Mouse (Mus musculus) v-Abl transformed pro-B cells (cell line): ENCODE measurements around the gene P4ha1.

Source experiments
- in situ Hi-C, 2 experiments: fragments of 400-800 bp; cut with MboI; formaldehyde crosslinking; loops; one replicate each; pipeline ENCODE4 v1.15.1; 2025; ENCODE audit not compliant: unreplicated experiment in 2 of 2

P4ha1 gene

DNA sequence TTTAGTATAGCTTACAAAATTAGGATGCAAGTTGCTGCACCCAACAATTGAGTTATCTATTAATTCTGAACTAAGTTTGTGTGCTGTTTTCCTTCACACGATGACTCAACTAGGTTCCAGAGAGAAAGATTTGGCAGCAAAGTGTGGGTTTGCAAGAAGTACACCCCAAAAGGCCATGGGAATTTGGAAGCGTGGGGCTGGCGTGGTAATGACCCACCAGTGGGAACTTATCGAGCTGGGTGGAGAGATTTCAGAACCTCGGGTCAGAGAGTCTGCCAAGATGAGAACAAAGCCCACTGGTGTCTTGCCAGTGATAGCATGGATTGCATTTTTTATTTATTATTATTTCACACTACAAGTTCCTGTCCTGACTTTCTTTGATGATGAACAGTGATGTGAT lies 11.2 kb upstream of the P4ha1 start:
- in situ Hi-C loops, result loop anchor here (5.0 kb wide), 2 partner anchors 45 to 555 kb away; no protein-coding TSS in a partner anchor

DNA sequence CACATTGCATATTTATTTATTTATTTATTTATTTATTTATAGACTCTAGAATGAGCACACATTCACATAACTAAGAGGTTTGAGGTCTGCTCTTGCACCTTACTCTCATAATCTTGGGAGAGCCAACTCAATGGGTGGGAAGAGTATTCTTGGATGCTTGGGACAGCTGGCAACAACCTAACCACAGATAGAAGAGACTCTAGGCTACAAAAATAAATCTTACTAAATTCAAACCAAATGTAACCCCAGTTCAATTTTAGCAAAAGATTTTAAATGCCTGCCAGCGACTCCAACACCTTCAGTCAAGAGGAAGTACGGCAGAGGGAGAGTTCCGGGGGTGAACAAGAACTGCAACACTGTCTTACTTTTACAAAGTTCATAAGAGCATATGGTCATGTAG lies 2.0 kb upstream of the P4ha1 start:
- in situ Hi-C loops, result no loop called here

DNA sequence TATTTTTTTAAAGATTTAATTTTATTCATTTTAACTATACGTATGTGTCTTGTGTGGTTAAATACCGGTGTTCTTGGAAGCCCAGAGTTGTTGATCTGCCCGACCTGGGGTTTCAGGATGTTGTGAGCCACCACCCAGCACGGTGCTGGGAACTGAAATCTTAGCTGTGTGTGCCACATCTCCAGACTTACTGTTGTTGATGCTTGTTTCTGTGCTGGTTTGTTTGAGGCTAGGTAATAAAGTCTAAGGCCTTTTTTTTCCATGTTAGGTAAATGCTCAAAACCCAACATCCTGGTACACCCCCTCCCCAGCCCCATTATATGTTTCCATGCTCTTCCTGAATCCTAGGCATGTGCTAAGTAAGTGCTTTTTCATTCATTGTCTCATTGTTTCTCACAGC lies 825 bp upstream of the P4ha1 start:
- in situ Hi-C loops, result no loop called here

DNA sequence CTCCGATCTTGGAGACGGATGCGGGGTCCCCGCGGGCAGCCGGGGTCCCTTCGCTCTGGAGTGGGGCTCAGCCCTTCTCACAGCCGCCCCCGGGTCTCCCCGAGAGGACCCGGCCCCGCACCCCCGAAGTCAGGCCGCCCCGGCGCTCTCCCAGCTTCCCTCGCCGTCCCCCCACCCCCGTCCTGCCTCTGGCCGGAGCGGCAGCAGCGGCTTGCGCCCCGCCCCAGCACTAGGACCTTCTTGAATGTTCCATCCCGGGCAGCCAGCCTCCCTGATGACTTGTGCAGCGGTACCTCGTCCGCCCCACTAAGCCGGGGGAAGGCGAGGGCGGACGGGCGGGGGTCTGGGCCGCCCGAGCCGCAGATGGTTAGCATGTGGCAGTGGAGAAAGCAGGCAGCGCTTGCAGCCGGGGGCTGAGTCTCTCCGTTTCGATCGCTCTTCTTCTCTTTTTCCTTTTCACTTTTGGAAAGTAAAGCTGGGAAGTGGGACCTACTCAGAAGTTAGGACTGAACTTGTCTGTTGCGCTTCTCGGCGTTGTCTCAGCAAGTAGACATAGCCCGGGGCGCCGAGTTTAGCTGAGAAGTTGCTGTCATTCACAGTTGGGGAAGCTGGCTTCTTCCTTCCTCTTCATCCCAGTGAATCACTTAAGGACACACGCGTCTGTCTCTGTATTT lies 529 bp downstream of the P4ha1 start:
- in situ Hi-C loops, result no loop called here

DNA sequence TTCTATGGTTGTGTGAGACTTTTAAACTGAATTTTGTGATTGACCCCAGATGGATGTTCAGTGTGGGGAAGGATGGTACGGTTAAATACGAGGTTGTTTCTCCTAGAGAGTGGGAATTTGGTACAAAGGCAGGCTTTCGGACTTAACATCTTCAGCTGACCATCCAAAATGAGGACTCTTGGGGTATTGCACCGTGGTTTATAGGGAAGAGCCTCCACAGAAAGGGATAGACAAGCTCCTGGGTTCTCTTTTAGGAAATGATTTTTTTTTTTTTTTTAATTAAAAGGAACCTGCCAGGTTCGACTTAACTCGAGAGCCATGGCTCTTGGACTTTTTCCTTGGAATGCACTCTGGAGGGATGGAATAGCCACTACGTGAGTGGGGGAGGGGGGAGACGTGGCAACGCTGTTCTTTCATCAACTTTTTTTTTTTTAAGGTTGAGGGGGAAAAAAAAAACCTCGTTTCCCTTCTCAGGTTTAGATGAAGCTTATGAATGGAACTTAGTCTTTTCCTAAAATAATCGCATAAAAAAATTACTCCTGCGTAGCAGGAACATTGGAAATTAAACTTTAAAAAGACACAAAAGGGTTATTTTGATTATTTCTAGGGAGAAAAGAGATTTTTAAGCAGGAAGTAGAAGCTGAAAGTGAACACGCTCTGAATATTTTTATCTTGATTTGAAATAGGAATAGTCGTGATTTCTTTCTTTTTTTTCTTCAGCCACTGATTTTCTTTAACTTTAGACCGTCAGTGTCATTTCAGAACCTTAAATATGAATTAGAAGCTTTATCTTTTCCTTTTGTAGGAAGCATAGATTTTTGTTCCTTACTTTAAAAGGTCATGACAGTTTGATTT lies 1.4 kb downstream of the P4ha1 start:
- in situ Hi-C loops, result no loop called here

DNA sequence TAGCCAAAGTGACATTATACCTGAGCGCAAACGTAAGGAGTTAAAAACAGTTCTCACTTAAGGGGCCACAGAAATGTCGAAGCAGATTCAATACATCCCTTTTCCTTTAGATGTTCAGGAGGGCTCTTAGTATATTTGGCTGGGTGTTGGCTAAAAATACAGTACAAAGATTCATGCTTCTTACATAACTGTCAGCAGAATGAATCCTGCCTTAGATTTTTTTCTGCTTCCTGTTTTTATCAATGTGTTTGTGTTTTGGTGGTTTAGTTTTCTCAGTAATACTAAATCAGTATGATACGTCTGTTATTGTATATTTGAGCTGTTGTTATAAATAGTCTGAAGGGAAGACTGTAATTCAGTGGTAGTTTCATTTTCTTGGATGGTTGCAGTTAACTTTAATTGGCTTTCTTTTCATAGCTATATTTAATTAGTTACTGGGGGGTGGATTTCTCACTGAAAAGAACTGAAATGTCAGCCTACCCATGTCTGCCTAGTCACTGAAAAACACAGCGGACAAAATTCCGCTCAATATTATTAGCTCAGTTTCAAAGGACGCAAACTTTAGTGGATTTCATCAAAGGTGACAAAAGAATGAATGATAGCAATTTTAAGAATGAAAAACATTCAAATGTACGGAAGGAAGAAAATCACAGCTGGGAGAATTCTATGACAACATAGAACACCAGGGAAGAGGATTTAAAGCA lies 3.7 kb downstream of the P4ha1 start:
- in situ Hi-C loops, result no loop called here

DNA sequence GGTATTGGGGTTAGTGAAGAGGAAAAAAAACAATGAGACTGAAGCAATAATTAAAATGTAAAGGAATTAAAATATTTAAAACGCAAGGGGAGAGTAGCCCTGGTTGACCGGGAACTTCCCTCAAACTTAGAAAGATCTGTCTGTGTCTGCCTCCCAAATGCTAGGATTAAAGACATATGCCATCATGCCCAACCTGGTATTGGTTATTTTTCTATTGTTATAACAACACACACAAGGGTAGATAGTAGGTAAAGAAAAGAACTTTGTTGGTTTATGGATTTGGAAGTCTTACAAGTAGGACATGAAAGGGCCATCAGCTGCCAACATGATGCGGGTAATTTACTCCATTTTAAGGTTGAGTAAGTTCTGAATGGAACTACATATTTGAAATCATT lies 4.2 kb downstream of the P4ha1 start:
- in situ Hi-C loops, result no loop called here

DNA sequence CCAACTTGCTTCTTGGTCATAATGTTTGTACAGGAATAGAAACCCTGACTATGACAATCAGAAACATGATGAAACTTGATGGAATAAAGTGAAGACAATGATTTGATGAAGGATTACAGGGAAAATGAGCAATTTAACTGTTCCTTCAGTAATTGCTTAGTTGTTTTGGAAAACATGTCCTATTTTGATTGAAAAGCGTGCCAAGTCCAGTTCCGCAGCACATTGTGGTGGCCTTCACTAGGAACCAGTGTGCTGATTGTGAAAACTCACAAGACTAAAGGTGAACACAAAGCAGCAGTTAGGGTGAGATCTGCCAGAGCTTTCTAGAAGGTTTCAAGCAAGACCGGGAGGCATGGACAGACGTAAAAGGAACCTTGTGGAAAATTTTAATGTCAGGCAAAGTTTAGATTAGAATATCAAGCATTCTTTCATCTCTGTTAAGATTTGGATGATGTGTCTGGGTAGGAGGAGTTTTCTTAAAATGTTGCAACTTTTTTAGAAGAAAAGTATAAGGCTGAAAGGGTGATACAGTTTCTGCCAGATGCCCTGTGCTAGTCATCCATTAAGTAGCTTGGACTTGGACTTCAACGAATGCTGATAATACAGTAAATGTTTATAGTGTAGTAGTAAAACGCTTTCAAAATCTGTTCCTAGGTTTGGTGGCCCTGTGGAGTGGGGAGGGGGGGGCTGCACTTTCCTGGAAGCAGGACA lies 8.6 kb downstream of the P4ha1 start:
- in situ Hi-C loops, result no loop called here

DNA sequence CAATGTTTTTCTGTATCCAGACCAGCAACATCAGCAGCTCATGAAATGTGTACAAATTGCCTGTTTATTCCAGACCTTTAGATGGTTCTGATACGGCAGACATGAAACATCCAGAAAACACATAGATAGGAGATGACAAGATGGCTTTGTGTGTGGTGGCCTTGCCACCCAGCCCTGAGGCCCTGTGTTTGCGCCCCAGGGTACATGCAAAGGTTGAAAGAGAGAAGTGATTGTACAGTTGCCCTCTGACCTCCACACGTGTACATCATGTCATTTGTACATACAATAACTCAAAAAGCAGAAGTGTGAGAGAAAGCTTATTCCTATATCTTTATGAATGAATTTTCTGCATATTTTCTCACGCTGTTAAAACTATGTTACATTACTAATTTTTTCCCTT lies 10.3 kb downstream of the P4ha1 start:
- in situ Hi-C loops, result no loop called here

DNA sequence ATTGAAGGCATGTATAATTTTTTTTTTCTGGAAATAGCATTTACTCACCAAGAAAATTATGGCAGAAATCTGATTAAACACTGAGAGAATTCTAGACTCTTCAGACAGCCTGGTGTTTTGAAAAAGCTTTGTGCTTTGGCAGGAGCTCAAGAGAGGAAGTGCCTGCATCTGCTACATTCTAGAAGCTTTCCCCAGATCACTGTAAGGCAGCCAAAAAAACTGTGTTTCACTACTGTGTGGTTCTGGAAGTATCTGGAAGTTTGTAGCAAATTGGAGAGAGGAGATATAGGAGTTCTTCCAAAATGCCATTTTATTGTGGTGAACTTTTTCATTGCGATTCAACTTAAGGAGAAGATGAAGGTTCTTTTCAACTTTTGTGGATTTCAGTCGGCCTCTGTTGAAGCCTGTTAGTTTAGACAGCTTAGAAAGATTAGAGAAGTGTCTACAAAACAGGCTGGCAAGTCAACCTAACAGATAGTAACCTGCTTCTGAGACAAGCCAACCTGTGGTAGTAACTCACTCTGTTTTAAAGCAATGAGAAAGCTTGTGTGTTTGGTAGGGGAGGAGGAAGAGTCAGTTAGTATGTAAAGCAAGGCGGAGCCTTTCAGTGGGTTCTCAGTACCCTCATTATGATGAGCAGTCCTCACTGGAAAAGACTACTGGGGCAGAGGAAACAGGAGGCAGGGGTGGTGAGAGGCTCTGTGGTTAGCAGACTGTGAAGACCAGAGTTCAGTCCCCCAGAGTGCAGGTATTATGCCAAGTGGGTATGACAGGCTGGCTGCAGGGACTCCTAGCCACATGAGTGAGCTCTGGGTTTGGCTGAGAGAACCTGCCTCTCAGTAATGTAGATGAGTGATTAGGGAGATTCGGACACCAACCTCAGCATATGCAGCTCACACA lies 12.1 kb downstream of the P4ha1 start:
- in situ Hi-C loops, result no loop called here

DNA sequence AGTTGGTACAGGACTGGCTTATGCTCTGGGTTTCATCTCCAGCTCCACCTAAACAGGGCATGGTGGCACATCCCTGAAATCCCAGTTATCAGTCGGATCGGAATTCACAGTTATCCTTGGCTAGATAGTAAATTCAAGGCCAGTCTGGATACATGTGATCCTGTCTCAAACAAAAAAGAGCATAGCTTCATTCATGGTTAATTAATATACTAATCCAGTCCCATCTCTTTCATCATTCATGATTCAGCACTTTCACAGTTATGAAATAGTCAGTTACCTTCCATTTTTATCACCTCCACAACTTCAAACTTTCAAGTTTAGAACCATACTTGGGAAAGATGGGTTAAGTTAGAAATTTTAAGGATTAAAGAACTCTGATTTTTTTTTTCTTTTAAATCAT lies 13.0 kb downstream of the P4ha1 start:
- in situ Hi-C loops, result no loop called here

DNA sequence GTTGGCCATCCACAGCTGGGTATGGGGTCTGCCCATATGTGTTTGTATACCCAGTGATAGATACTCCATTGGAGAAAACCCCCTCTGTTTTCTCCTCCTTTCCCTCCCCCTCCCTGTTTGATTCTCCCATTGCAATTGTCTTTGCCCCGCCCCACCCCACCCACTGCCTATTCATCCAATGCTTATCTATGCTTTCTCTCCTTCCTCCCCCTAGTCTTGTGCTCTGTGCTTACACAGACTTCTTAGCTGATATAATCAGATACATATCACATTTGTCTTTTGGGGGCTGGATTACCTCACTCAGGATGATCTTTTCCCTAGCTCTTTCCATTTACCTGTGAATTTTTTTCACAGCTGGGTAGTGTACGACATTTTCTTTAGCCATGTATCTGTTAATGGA lies 23.5 kb downstream of the P4ha1 start:
- in situ Hi-C loops, result no loop called here

DNA sequence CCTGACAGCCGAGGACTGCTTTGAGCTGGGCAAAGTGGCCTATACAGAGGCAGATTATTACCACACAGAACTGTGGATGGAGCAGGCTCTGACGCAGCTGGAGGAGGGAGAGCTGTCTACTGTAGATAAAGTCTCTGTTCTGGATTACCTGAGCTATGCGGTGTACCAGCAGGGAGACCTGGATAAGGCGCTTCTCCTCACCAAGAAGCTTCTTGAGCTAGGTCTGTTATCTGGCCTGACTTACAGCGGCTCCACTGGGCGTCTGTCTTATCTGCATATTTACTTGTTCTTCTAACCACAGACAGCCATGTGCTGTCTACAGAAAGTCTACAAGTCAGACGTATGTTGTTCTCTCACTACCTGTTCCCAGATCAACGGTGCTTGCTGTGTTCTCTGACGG lies 25.1 kb downstream of the P4ha1 start:
- in situ Hi-C loops, result no loop called here

DNA sequence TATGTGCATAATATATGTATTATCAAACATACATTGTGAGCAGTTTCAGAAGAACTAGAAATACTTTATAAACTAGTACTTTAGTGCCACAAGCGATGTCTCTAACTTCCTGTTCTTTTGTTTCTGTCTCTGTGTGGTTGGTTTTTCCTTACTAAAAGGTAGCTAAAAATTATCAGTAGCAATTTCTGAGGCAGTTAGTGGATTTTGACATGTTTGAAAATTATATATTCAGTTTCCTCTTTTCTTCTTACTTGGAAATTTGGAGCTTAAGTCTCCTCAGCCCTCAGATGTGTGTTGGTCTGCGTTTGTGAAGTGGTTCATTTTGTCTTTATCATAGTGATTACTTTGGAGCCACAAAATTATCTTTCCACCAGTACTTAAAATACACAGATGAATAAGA lies 26.4 kb downstream of the P4ha1 start:
- in situ Hi-C loops, result no loop called here

DNA sequence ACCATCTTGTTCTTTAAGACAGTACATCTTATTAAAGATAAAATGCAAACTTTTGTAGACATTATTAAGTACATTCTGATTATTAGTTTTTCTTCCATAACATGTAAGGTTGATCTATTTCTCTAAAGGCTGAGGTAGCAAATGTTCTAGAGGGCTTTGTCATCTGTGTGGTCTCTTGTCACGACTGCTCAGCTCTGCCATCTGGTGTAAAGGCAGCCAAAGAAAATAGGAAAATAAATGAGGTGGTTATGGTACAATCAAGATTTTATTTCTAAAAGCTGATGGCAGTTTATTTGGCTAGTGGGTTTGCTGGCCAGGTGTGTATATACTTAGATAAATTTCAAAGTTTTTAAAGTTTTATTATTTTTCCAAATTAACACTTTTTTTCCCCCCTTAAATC lies 30.0 kb downstream of the P4ha1 start:
- in situ Hi-C loops, result loop anchor here in 1 of 2 experiments (5.0 kb wide), 1 partner anchor 186 kb away; no protein-coding TSS in a partner anchor

DNA sequence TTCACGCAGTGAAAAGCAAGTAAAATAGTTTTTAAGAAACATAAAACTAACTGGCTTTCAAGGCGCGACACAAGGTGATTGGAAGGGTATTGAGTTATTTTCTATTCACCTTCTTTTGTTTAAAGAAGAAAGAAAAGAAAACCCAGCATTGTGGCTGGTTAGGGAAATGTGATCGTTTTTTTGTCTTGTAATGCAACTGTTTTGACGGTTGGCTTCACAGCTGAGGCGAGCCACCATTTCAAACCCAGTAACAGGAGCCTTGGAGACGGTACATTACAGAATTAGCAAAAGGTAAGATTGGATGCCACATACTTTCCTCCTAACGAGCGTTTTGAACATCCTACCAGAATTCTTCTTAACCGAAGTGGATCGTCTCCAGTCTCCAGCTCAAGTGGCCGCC lies 31.0 kb downstream of the P4ha1 start:
- in situ Hi-C loops, result loop anchor here in 1 of 2 experiments (5.0 kb wide), 1 partner anchor 187 kb away; no protein-coding TSS in a partner anchor

DNA sequence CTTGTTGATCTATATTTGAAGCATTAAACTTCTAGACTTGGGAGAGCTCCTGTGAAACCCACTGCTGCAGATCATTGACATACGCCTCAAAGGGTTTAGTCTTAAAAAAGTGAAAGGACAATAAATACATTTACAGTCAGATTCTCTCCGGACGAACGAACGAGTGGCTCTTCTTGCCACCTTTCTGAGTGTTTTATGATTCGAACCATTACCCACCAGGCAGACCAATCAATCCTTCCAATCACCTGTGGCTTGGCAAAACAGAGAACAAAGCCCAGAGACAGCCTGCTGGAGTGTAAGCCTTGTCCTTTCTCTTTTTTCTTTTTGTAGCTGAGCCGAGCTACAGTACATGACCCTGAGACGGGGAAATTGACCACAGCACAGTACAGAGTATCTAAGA lies 31.9 kb downstream of the P4ha1 start:
- in situ Hi-C loops, result loop anchor here (5.0 kb wide), 3 partner anchors 43 to 188 kb away; no protein-coding TSS in a partner anchor

DNA sequence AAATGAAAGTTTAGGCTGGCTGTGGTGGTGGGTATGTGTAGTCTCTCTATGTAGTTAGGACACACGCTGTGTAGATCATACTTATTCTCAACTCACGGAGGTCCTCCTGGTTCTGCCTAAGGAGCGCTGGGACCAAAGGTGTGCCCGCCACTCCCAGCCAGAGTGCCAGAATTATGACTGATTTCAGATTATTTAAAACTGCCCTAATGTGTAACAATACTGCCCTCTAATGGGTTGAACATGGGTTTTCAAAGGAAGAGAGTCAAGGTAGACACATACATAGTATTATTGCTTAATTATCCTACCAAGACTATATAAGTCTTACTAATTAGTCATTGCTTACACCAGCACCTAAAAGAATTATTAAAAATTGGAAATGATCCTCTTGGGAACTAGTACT lies 35.6 kb downstream of the P4ha1 start:
- in situ Hi-C loops, result loop anchor here (5.0 kb wide), 3 partner anchors 46 to 191 kb away; no protein-coding TSS in a partner anchor

DNA sequence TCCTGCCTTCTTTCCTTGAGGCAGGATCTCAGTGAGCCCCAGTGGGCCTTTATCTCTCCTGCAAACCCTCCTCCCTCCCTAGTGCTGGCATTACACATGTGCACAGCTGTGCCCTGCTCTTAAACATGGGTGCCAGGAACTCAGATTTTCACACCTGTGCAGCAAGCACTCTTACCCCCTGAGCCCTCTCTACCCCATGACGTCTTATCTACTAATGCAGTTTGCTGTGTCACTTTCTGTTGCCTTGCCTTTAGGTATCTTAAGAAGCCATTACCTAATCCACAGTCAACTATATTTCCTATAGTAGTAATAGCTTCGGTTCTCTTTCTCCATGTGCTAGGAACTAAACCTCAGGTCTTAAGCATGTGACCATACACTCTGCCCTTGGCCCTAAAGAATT lies 40.1 kb downstream of the P4ha1 start:
- in situ Hi-C loops, result no loop called here

DNA sequence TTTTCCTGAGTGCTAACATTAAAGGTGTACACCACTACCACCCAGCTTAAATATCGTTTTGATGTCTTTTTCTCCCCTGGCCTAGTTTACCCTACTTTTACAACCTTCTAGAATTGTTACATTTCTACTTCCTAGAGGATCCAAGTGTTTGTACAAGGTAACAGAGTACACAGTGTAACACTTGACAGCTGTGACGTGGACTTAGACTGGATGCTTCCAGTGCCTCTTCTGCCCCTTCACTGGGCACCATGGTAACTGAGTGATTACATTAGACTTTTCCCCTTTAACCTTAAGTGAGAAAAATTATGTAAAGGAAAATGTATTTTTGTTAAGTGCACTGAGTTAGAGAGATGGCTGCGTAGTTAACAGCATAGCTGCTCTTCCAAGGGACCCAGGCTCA lies 41.5 kb downstream of the P4ha1 start:
- in situ Hi-C loops, result no loop called here
